Mouse (Mus musculus): ENCODE results near the gene Gsg1l.

Gsg1l gene

GRCm38 (mm10) chr7:126082286-126082741 lies at the start of gene Gsg1l:
Gene Gsg1l (minus strand): TSS chr7:126082411.
- DNase-seq, result peak; percentile 36

GRCm38 (mm10) chr7:126127673-126128072 lies 45.5 kb upstream of the Gsg1l start:
- DNase-seq, result no peak

GRCm38 (mm10) chr7:126126502-126126901 lies 44.3 kb upstream of the Gsg1l start:
- DNase-seq, result no peak

DNA sequence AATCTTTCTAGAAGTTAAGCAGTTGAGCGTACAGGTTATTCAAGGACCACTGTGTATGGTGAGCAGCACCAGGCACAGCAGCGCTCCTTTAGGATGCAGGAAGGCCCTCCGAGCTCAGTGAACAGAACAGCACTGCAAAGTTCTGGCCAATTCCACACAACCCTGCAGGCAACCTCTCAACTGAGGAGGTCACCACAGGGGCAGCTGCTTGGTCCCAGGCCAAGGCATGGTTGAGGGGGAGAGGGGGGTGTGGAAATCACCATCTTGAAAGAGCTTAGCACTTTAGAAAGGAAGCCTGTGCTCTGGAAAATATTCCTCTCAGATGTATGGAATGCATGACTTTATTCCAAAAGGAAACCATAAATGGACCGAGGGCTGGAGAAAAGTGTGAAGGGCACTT lies 39.3 kb upstream of the Gsg1l start:
- DNase-seq, result no peak

GRCm38 (mm10) chr7:126119819-126120218 lies 37.6 kb upstream of the Gsg1l start:
- DNase-seq, result no peak

GRCm38 (mm10) chr7:126113263-126113662 lies 31.1 kb upstream of the Gsg1l start:
- no peak for DNase-seq

DNA sequence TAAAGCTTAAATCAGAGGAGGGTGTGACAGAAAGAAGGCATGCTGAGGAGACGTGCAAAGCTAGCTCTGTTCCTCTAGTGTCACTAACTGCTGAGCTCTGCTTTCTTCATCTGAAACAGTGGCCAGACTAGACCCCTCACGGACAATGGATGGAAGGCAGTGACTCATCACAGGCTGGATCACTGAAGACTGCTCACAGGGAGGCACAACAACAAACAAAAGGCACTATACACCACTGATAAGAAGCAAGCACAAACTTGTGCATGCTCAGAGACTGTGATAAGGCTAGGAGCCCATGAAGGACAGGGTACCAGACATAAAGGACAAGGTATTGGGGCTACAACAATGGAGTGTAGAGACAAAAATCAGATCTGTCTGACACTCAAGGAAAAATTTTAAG lies 29.0 kb upstream of the Gsg1l start:
- DNase-seq, result no peak

GRCm38 (mm10) chr7:126109898-126110297 lies 27.7 kb upstream of the Gsg1l start:
- DNase-seq, result no peak

DNA sequence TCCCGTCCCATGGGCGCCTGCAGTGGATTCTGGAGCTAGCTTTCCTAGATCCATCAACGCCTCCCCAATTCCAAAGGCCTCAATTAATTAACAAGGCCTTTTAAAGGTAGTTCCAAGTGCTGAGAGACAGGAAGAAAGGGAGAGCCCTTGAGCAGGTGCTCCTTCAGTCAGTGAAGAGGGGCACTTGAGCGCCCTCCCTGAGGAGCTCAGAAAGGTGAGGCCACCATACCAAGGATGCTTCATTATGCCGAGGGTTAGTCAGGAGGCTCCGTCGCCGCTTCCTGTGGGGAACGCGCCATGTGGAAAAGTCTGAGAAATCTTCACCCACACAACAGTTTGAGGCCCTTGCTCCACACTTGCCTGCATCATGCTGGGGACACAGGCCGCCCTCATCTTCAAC lies 18.2 kb upstream of the Gsg1l start:
- no peak for DNase-seq

DNA sequence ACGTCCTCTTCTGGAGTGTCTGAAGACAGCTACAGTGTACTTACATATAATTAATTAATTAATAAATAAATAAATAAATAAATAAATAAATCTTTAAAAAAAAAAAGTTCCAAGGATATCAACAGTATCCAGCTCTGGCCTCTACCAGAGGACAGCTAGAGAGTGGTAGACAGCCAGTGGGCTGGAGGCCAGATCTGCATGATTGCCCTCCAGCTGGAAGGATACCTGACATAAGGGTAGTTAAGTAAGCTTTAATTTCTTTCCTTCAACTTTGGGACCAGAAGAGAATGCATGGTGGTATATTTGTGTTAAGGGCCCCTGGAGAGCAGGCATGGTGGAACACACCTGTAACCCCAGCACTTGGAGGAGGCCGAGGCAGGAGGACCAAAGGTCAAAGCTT lies 17.6 kb upstream of the Gsg1l start:
- DNase-seq, result no peak

GRCm38 (mm10) chr7:126099163-126099775 lies 17.1 kb upstream of the Gsg1l start:
- DNase-seq, result no peak

DNA sequence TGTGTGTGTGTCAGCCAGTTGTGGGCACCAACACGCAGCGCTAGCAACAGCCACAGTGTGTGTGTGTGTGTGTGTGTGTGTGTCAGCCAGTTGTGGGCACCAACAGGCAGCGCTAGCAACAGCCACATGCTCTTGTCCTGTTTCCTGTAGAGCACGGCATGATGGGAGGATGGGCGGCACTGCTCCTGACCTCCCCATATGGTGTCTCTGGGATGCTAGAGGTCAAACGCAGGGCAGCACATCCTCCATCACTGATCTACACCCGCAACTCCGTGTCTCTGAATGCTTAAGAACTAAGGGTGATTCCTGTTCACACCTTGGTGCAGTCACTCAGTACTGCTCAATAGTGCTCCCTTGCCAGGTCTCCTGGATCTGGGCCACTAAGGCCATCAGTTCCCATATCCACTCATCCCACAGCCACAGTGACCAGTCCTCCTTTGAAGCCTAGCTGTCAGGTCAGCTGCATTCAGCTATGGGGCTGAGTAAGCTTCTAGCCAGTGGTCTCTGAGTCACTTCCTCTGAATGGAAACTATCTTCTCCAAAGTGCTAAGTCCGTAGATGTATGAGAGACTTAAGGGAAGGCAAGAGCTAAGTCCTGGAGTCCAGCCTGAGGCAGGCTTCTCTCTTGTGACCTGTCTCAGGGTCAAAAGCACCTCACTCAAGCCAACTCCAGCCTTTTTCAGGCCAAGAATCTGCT lies 15.2 kb upstream of the Gsg1l start:
- no peak for DNase-seq

GRCm38 (mm10) chr7:126096596-126096995 lies 14.4 kb upstream of the Gsg1l start:
- DNase-seq, result no peak

- no peak for DNase-seq
Observed at GRCm38 (mm10) chr7:126094738-126095137, 12.5 kb upstream of the Gsg1l start.

DNA sequence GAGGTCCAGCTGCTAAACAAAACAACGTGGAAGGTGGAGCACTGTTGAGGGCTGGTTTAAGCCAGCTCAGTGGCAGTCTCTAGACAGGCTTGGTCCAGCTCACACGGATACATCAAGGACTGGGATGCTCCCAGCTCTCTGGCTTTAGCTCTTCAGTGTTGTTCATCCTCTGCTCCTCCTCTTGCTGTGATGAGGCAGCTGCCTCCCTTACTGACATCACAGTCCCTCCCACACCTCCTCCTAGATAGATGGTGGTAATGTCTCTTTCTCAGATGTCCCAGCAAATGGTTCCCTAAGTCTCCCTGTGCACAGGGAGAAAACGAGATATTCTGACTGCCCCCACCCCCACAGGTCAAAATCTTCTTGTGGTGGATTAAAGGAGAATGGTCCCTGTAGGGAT lies 11.0 kb upstream of the Gsg1l start:
- DNase-seq, result no peak

DNA sequence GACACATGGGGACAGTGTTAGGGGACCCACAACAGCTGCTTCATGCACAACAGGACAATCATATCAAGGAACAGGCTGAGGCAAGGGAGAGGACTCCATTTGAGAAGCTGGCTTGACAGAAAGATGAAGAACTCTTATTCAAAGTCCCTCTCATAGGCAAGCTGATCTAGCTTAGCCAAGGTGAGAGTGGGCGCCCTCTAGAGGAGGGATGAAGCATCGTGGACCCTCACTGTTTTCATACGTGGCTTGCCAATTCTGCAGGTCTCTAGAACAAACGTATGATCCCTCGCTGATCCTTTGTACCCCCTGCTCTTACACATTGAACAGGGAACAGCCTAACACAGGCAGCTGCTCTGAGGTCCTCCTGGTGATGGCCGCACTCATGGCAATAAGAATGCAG lies 7.6 kb upstream of the Gsg1l start:
- DNase-seq, result peak; percentile 59

DNA sequence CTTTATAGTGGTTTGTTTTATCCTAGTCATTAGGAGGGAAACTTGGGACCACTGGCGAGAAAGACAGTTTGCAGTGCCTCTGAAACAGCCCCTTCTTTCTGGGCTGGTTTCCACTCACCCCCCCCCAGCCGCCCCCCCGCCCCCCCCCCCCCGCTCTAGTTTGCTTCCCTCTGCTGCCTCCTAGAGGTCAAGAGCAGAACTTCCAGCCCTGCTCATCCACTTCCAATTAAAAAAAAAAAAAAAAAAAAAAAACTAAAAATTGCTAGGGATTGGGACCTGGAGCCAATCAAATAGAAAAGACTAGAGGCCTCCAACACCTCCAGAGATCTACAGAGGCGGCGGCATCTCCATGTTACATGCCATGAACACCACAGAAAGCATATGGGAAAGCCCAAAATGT lies 5.9 kb upstream of the Gsg1l start:
- no peak for DNase-seq

GRCm38 (mm10) chr7:126087602-126088001 lies 5.4 kb upstream of the Gsg1l start:
- DNase-seq, result no peak

DNA sequence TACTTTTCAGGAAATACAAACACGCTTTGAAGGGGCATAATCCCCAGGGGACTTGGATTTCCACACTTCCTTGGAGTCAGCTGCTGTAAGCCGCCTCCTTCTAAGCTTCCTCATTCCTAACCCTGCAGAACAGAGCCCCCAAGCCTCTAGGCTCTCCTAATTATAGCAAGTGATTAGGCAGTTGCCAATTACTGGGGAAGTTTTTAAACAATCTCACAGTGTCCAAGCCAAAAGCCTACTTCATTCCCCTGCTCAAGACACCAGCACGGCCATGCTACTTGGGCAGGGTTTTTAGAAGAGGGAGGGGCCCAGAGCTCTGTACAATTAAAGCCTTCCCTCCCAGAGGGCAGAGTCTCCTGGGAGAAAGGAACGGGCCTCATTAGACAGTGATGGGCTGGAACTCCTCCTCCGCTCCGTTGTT lies 4.1 kb upstream of the Gsg1l start:
- DNase-seq, result no peak

DNA sequence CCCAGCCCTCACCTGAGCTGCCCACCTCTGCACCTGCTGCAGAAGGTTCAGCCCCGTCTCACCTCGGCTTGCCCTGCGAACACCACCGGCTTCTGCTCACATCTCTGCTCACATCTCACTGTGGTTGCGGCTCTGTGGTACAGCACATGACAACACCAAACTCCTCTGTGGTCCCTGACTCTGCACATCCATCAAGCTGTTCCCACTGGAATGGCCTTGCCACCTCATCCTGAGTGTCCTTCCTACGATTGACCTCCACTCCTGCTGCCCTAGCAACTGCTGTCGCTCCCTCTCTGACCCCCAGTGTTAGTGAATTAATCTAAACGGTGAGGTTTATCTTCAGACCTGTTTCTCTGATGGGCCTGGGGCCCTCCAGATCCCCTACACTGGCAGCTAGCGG lies 2.9 kb upstream of the Gsg1l start:
- no peak for DNase-seq

- DNase-seq, result no peak
Observed at GRCm38 (mm10) chr7:126083980-126084348, 1.8 kb upstream of the Gsg1l start.

DNA sequence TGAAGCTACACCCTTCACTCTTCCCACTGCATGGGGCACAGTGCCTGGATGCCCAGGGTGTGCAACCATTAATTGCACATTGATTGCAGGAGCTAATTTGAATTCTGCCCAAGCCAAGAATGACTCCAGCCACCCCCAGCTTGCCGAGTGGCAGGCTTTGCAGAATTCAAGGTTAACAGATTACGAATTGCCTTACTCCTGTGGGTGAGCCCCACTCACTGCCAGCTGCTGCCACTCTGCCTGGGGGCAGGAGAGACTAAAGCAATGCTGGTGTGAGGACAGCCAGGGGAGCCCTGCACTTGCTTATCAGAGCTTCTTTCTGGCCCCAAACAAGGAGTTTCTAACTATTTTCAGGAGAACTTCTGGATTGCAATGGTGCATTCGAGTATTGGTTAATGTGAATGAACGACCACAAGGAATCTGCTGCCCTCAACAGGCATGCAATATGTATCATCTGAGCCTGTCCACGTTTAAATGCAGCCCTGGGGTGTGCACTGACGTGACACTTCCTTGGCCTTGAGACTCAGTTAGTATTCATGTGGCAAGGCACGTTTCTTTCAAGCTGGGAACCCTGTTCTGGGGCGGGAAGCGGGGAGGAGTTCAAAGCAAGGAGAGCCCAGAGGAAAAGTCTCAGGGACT lies 1.2 kb upstream of the Gsg1l start:
- no peak for DNase-seq

DNA sequence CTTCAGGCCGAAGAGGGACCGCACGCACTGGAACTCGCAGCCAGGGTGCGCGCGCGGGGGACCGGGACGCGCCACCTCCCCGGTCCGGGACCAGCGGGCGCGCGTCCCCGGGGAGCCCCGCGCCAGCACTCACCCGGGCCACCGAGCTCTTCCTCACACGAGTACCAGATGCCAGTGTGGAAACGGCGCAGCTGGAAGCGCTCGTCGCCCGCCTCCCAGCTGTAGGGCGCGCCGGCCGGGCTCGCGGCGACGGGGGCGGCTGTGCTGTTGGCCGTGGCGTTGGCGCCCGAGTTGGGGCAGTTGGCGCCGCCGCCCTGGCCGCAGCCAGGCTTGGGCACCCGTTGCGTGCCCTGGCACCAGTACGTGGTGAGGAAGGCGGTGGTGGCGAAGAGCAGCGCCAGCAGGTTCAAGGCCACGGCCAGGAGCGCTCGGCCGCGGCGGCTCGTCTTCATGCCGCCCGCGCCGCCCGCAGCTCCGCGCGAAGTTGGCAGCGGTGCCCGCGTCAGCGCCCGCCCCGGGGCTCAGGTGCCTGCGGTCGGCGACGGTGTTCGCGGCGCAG lies 405 bp downstream of the Gsg1l start:
- peak; percentile 56 for DNase-seq
